Mouse (Mus musculus) forebrain, embryonic 11.5 days (tissue): ENCODE measurements at regions not wholly inside any gene's neighbourhood (a gene's known extent, or its start where the extent isn't known, plus 50 kb on each side); places are given as distances from the start of the nearest gene placed in this dataset.

Source experiments
- ATAC-seq: fragments of 200-750 bp; cut with Nextera tagmentation; replicated peaks from 2 replicates; pipeline ENCODE4 v1.8.0; 2017; ENCODE audit warnings: moderate TSS enrichment; ENCODE audit not compliant: low FRiP score
- DNase-seq: peaks from one replicate; pipeline ENCODE4 v3.0.0-alpha.2; 2017; ENCODE audit warnings: low spot score
- H3K27ac ChIP-seq: fragments of 300-500 bp; sonication (generic); 2 replicates; pipeline ENCODE4 v1.5.1; 2014; ENCODE audit warnings: low read depth, low read length
- H3K27me3 ChIP-seq: fragments of 300-500 bp; sonication (generic); 2 replicates; pipeline ENCODE4 v1.6.1; 2014; ENCODE audit warnings: mild to moderate bottlenecking, low read length, mixed read lengths; ENCODE audit not compliant: control insufficient read depth, insufficient read depth
- H3K36me3 ChIP-seq: fragments of 300-500 bp; sonication (generic); 2 replicates; pipeline ENCODE4 v1.6.1; 2014; ENCODE audit warnings: mild to moderate bottlenecking, low read length, moderate library complexity, mixed read lengths; ENCODE audit not compliant: control insufficient read depth, insufficient read depth
- H3K4me1 ChIP-seq: fragments of 300-500 bp; sonication (generic); replicated peaks from 2 replicates; pipeline ENCODE4 v1.6.1; 2014; ENCODE audit warnings: low read length, mixed read lengths; ENCODE audit not compliant: control insufficient read depth, insufficient read depth
- H3K4me2 ChIP-seq: fragments of 300-500 bp; sonication (generic); 2 replicates; pipeline ENCODE4 v1.6.1; 2014; ENCODE audit warnings: low read depth, mild to moderate bottlenecking, low read length, moderate library complexity, mixed read lengths; ENCODE audit not compliant: severe bottlenecking
- H3K4me3 ChIP-seq: fragments of 300-500 bp; sonication (generic); 2 replicates; pipeline ENCODE4 v1.5.1; 2014; ENCODE audit warnings: low read depth, low read length
- H3K9ac ChIP-seq: fragments of 300-500 bp; sonication (generic); 2 replicates; pipeline ENCODE4 v1.6.1; 2014; ENCODE audit warnings: low read length
- H3K9me3 ChIP-seq: fragments of 300-500 bp; sonication (generic); 2 replicates; pipeline ENCODE4 v1.6.1; 2016; ENCODE audit warnings: low read length, mixed read lengths; ENCODE audit not compliant: control insufficient read depth
- WGBS: fragments of 180-500 bp; shearing (Covaris S2); extraction: QIAGEN DNeasy Blood & Tissue Kit; methylation state at CpG from one replicate; pipeline ENCODE4 v1.1.7; 2014; 5-methylcytosine and 5-hydroxymethylcytosine counted together

- Histone ChIP-seq H3K36me3 (no peaks in the 10 kb centered on the region), H3K4me3 (no peak overlapping the region), H3K9ac (no peak overlapping the region), H3K27ac (no peak overlapping the region), H3K4me1 (no peaks in the 10 kb centered on the region), H3K27me3 (no peaks in the 10 kb centered on the region), H3K9me3 (no peaks in the 10 kb centered on the region), H3K4me2 (no peak overlapping the region)
- ATAC-seq: no peak
- DNase-seq: no peak
Observed at GRCm38 (mm10) chr5:47254835-47255369, 728.0 kb upstream of the Slit2 start.

- no peak overlapping the region for H3K4me2 ChIP-seq
- 57% methylated on average over 5 of the region's 5 CpGs for WGBS
- DNase-seq (no peak), ATAC-seq (peak; percentile 61)
- H3K4me3 ChIP-seq: no peak overlapping the region
- H3K9me3 ChIP-seq: no peaks in the 10 kb centered on the region
- H3K27me3 ChIP-seq: no peaks in the 10 kb centered on the region
- H3K9ac ChIP-seq: no peak overlapping the region
- no peaks in the 10 kb centered on the region for H3K36me3 ChIP-seq
- no peak overlapping the region for H3K27ac ChIP-seq
- 0 out of 2 replicates have a peak, but pooled peaks cover 2% of the 10 kb centered on the region for H3K4me1 ChIP-seq
Observed at GRCm38 (mm10) chr5:47261658-47262411, 721.1 kb upstream of the Slit2 start.

GRCm38 (mm10) chr5:47272642-47273041 lies 710.3 kb upstream of the Slit2 start:
- Histone ChIP-seq H3K9ac (no peak overlapping the region), H3K36me3 (no peaks in the 10 kb centered on the region), H3K27ac (no peak overlapping the region), H3K4me3 (no peak overlapping the region), H3K27me3 (no peaks in the 10 kb centered on the region), H3K4me2 (no peak overlapping the region), H3K4me1 (no peaks in the 10 kb centered on the region), H3K9me3 (no peaks in the 10 kb centered on the region)
- ATAC-seq: no peak
- no peak for DNase-seq
- WGBS: 82% methylated on average over 3 of the region's 3 CpGs

GRCm38 (mm10) chr5:47273389-47274255 lies 709.3 kb upstream of the Slit2 start:
- DNase-seq: no peak
- Histone ChIP-seq H3K9ac (no peak overlapping the region), H3K27ac (no peak overlapping the region), H3K9me3 (no peaks in the 10 kb centered on the region), H3K4me1 (no peaks in the 10 kb centered on the region), H3K4me2 (no peak overlapping the region), H3K27me3 (no peaks in the 10 kb centered on the region), H3K4me3 (no peak overlapping the region), H3K36me3 (no peaks in the 10 kb centered on the region)
- 79% methylated on average over 9 of the region's 9 CpGs for WGBS
- ATAC-seq: no peak; the same call in 1 of the 2 replicates

- Histone ChIP-seq H3K27me3 (no peaks in the 10 kb centered on the region), H3K9ac (no peak overlapping the region), H3K4me3 (no peak overlapping the region), H3K36me3 (no peaks in the 10 kb centered on the region), H3K4me1 (no peaks in the 10 kb centered on the region), H3K4me2 (no peak overlapping the region), H3K9me3 (no peaks in the 10 kb centered on the region), H3K27ac (no peak overlapping the region)
- WGBS: 82% methylated on average over 1 of the region's 1 CpGs
- ATAC-seq (no peak), DNase-seq (no peak)
Observed at GRCm38 (mm10) chr5:47274256-47274638, 708.7 kb upstream of the Slit2 start.

GRCm38 (mm10) chr5:47276231-47277195 lies 706.4 kb upstream of the Slit2 start:
- H3K27ac ChIP-seq: no peak overlapping the region
- no peak for DNase-seq
- 48% methylated on average over 5 of the region's 5 CpGs for WGBS
- H3K9ac ChIP-seq: no peak overlapping the region
- H3K9me3 ChIP-seq: no peaks in the 10 kb centered on the region
- H3K4me1 ChIP-seq: no peaks in the 10 kb centered on the region
- no peaks in the 10 kb centered on the region for H3K27me3 ChIP-seq
- H3K36me3 ChIP-seq: no peaks in the 10 kb centered on the region
- ATAC-seq: no peak
- H3K4me2 ChIP-seq: no peak overlapping the region
- no peak overlapping the region for H3K4me3 ChIP-seq

- Histone ChIP-seq H3K9ac (no peak overlapping the region), H3K4me1 (no peaks in the 10 kb centered on the region), H3K4me3 (no peak overlapping the region), H3K27me3 (no peaks in the 10 kb centered on the region), H3K27ac (no peak overlapping the region), H3K4me2 (no peak overlapping the region), H3K36me3 (no peaks in the 10 kb centered on the region), H3K9me3 (no peaks in the 10 kb centered on the region)
- ATAC-seq: no peak
- DNase-seq: no peak
- WGBS: 91% methylated on average over 3 of the region's 3 CpGs
Observed at GRCm38 (mm10) chr5:47279630-47280029, 703.3 kb upstream of the Slit2 start.

- Histone ChIP-seq H3K27me3 (no peaks in the 10 kb centered on the region), H3K9ac (no peak overlapping the region), H3K4me2 (no peak overlapping the region), H3K36me3 (no peaks in the 10 kb centered on the region), H3K27ac (no peak overlapping the region), H3K4me1 (no peaks in the 10 kb centered on the region), H3K4me3 (no peak overlapping the region), H3K9me3 (no peaks in the 10 kb centered on the region)
- WGBS: 87% methylated on average over 4 of the region's 4 CpGs
- ATAC-seq (no peak), DNase-seq (no peak)
Observed at GRCm38 (mm10) chr5:47299602-47300001, 683.3 kb upstream of the Slit2 start.
